Mouse (Mus musculus): Measurements from ENCODE around the gene Lpin3. TPM values are rescaled to one million over a fixed set of nuclear protein-coding genes. Genes with fewer than 3 reads are reported as not detected.

Lpin3 gene
- polyA plus RNA-seq, 1 experiment, result 0.33 TPM

- no peak for TF ChIP-seq POLR2A (IDR thresholded peaks at IDR 0.05; ENCODE audit: borderline replicate concordance, extremely low read depth, insufficient read depth, insufficient read length, poor library complexity, severe bottlenecking)
- TF ChIP-seq CTCF (IDR thresholded peaks at IDR 0.05; ENCODE audit: borderline replicate concordance, extremely low read depth, insufficient read depth, insufficient read length), result no peak
- DNase-seq (ENCODE audit: low read depth), result peak; percentile 23
These were observed 7.4 kb downstream of the Lpin3 start for GRCm38 (mm10) chr2:160887859-160888258.

DNA sequence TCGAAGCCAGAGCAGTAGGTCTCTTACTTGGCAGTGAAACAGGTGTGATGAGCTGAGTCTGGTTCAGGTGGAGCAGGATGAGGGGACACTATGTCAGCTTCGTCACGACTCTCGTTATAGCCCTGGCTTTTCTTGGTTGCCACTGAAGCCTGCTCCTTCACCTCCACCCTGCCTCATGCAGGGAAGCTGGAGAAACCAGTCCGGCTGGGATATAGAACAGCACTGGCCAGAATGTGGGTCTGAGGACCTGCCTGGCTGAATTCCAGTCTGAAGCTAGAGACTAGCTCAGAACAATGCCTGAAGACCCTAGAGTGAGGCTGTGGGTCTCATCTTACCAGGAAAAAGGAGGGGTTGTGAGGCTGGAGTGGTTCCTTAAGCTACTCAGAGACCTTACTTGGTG is 10.6 kb downstream of the Lpin3 start:
- TF ChIP-seq CTCF (IDR thresholded peaks at IDR 0.05; ENCODE audit: borderline replicate concordance, extremely low read depth, insufficient read depth, insufficient read length), result no peak
- no peak for DNase-seq (ENCODE audit: low read depth)

DNA sequence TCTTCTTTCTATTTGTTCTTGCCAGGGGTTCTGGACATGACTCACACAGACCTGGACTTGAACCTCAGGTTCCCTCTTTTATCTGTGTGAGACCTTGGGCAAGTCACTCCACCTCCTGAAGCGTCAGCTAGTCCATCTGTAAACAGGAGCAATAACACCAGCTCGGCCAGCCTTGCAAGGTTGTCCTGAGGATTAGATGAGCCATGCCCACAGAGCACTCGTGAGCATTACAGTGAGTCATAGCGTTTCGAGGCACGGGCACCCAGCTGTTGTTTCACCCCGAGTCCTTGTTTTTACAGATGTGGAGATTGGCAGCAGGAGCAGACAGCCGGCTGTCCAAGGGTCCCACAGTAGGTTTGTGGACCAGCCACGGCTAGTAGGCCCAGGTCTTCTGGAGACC is 11.2 kb downstream of the Lpin3 start:
- no peak for TF ChIP-seq CTCF (IDR thresholded peaks at IDR 0.05; ENCODE audit: borderline replicate concordance, extremely low read depth, insufficient read depth, insufficient read length)
- no peak for DNase-seq (ENCODE audit: low read depth)

DNA sequence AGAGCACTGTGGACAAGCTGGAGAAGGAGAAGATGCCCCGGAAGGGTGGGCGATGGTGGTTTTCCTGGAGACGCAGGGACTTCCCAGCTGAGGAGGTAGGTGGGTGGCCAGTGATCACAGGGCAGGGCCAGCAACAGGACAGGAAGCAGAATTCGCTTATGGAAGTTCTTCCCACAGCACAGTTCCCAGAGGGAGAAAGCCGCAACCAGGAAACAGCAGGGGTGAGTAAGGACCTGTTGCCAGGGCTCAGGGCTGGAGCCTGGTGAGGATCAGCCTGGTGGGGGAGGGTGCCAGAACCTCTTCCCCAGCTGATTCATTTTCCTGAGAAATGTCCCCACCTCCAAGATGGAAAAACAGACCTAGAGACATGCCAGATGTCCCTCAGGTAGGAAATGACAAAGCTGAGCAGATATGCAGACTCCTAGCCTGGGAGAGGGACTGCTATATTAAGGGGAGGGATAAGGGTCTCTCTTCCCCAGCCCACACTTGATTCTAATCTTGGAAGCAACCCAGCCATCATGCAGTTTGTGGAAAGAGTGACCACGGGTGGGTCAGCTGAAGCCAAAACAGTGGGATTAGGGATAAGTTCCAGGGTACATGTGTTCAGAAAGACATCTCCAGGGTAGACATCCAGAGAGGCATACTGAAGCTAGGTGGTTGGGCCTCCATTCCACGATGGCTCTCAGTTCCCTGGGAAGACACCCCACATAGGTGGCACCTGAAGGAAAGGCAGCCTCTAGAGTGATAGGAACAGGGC is 21.4 kb downstream of the Lpin3 start:
- DNase-seq (ENCODE audit: low read depth), result no peak

GRCm38 (mm10) chr2:160905301-160905700 is 24.8 kb downstream of the Lpin3 start:
- no peak for DNase-seq (ENCODE audit: low read depth)
- TF ChIP-seq POLR2A (IDR thresholded peaks at IDR 0.05; ENCODE audit: borderline replicate concordance, extremely low read depth, insufficient read depth, insufficient read length, poor library complexity, severe bottlenecking) (no peak), CTCF (IDR thresholded peaks at IDR 0.05; ENCODE audit: borderline replicate concordance, extremely low read depth, insufficient read depth, insufficient read length) (no peak)

More for the DNA sequence above, 21.4 kb downstream of the Lpin3 start:
- TF ChIP-seq CTCF (IDR thresholded peaks at IDR 0.05; ENCODE audit: borderline replicate concordance, extremely low read depth, insufficient read depth, insufficient read length), result no peak
- no peak for TF ChIP-seq POLR2A (IDR thresholded peaks at IDR 0.05; ENCODE audit: borderline replicate concordance, extremely low read depth, insufficient read depth, insufficient read length, poor library complexity, severe bottlenecking)

- TF ChIP-seq POLR2A (IDR thresholded peaks at IDR 0.05; ENCODE audit: borderline replicate concordance, extremely low read depth, insufficient read depth, insufficient read length, poor library complexity, severe bottlenecking) (no peak), CTCF (IDR thresholded peaks at IDR 0.05; ENCODE audit: borderline replicate concordance, extremely low read depth, insufficient read depth, insufficient read length) (no peak)
- no peak for DNase-seq (ENCODE audit: low read depth)
These were observed 25.6 kb downstream of the Lpin3 start for GRCm38 (mm10) chr2:160906101-160906500.

GRCm38 (mm10) chr2:160908607-160909006 is 28.1 kb downstream of the Lpin3 start:
- DNase-seq (ENCODE audit: low read depth), result no peak
- TF ChIP-seq POLR2A (IDR thresholded peaks at IDR 0.05; ENCODE audit: borderline replicate concordance, extremely low read depth, insufficient read depth, insufficient read length, poor library complexity, severe bottlenecking) (no peak), CTCF (IDR thresholded peaks at IDR 0.05; ENCODE audit: borderline replicate concordance, extremely low read depth, insufficient read depth, insufficient read length) (no peak)

GRCm38 (mm10) chr2:160910633-160911032 is 30.2 kb downstream of the Lpin3 start:
- no peak for DNase-seq (ENCODE audit: low read depth)
- TF ChIP-seq CTCF (IDR thresholded peaks at IDR 0.05; ENCODE audit: borderline replicate concordance, extremely low read depth, insufficient read depth, insufficient read length) (no peak), POLR2A (IDR thresholded peaks at IDR 0.05; ENCODE audit: borderline replicate concordance, extremely low read depth, insufficient read depth, insufficient read length, poor library complexity, severe bottlenecking) (no peak)

DNA sequence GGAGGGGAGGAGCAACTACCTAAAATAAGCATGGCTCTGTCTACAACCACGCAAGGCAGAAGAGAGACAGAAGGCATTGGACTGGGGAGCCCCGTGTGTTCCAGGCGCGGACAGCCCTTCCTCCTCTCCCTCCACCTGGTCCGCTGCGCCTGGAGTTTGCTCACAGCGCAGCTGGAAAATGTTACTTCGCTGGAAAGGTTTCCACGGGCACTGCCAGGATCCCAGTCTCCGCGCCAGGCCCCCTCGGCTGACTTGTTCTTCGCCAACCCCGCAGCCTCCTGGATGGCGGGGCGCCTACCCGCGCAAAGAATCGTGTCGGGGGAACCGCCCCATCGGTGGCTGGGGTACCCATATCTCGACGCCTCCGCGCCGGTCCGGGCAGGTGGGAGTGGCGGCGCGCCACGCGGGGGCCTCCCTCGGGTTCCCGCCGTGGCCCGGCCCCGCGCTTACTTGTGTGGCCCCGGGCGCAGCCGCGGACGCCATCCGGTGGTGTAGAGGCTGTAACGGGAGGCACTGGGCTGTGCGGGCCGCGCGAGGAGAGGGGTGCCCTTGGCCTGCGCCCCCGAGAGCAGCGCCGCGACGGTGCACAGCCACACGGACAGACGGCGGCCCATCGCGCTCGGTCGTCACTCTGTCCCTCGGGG is 31.2 kb downstream of the Lpin3 start:
- TF ChIP-seq POLR2A (IDR thresholded peaks at IDR 0.05; ENCODE audit: borderline replicate concordance, extremely low read depth, insufficient read depth, insufficient read length, poor library complexity, severe bottlenecking) (no peak), CTCF (IDR thresholded peaks at IDR 0.05; ENCODE audit: borderline replicate concordance, extremely low read depth, insufficient read depth, insufficient read length) (no peak)
- DNase-seq (ENCODE audit: low read depth), result no peak

GRCm38 (mm10) chr2:160912231-160912671 is 31.8 kb downstream of the Lpin3 start, which contains the start of gene Emilin3:
Gene Emilin3, minus strand, starts transcription at chr2:160912328.
- peak; percentile 52 for DNase-seq (ENCODE audit: low read depth)
- TF ChIP-seq POLR2A (IDR thresholded peaks at IDR 0.05; ENCODE audit: borderline replicate concordance, extremely low read depth, insufficient read depth, insufficient read length, poor library complexity, severe bottlenecking) (no peak), CTCF (IDR thresholded peaks at IDR 0.05; ENCODE audit: borderline replicate concordance, extremely low read depth, insufficient read depth, insufficient read length) (no peak)

DNA sequence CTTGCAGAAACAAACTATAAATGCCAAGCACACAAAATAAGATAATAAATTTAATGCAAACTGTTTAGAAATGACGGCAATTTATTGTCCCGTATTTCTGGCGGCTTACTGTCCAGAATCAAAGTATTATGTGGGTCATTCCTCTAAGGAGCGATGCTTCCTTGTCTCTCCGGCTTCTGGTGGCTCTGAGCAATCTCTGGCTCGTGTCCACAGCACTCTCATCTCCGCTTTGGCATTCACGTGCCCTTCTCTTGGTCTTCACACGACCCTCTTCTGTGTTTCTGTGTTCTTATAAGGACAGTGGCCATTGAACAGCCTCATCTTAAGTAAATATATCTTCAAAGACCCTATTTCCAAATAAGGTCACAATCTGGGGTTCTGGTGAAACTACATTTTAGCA is 34.2 kb downstream of the Lpin3 start:
- no peak for TF ChIP-seq POLR2A (IDR thresholded peaks at IDR 0.05; ENCODE audit: borderline replicate concordance, extremely low read depth, insufficient read depth, insufficient read length, poor library complexity, severe bottlenecking)
- TF ChIP-seq CTCF (IDR thresholded peaks at IDR 0.05; ENCODE audit: borderline replicate concordance, extremely low read depth, insufficient read depth, insufficient read length), result no peak
- no peak for DNase-seq (ENCODE audit: low read depth)

Measured in brain, embryonic 14.5 days (tissue).